Mouse (Mus musculus) midbrain, embryonic 11.5 days (tissue): ENCODE measurements around the gene Arg1. TPM values are rescaled to one million over a fixed set of nuclear protein-coding genes. Genes with fewer than 3 reads are reported as not detected.

Source experiments
- ATAC-seq: fragments of 200-750 bp; cut with Nextera tagmentation; 2 replicates; pipeline ENCODE4 v1.8.0; 2017; ENCODE audit warnings: moderate TSS enrichment, moderate library complexity; ENCODE audit not compliant: low FRiP score
- DNase-seq: peaks from one replicate; pipeline ENCODE4 v3.0.0; 2015; ENCODE audit warnings: low spot score; ENCODE audit errors: missing footprints
- H3K27ac ChIP-seq: fragments of 300-500 bp; sonication (generic); 2 replicates; pipeline ENCODE4 v1.5.1; 2014; ENCODE audit warnings: low read depth, low read length
- H3K27me3 ChIP-seq: fragments of 300-500 bp; sonication (generic); 2 replicates; pipeline ENCODE4 v1.6.1; 2014; ENCODE audit warnings: mild to moderate bottlenecking, low read length, moderate library complexity, mixed read lengths; ENCODE audit not compliant: control insufficient read depth, insufficient read depth
- H3K36me3 ChIP-seq: fragments of 300-500 bp; sonication (generic); 2 replicates; pipeline ENCODE4 v1.6.1; 2014; ENCODE audit warnings: mild to moderate bottlenecking, low read length, moderate library complexity, mixed read lengths; ENCODE audit not compliant: control insufficient read depth, insufficient read depth
- H3K4me1 ChIP-seq: fragments of 300-500 bp; sonication (generic); 2 replicates; pipeline ENCODE4 v1.6.1; 2014; ENCODE audit warnings: low read length; ENCODE audit not compliant: control insufficient read depth, insufficient read depth
- H3K4me2 ChIP-seq: fragments of 300-500 bp; sonication (generic); 2 replicates; pipeline ENCODE4 v1.6.1; 2014; ENCODE audit warnings: mild to moderate bottlenecking, moderate library complexity
- H3K4me3 ChIP-seq: fragments of 300-500 bp; sonication (generic); 2 replicates; pipeline ENCODE4 v1.5.1; 2014; ENCODE audit warnings: low read depth, low read length
- H3K9ac ChIP-seq: fragments of 300-500 bp; sonication (generic); 2 replicates; pipeline ENCODE4 v1.6.1; 2014; ENCODE audit warnings: low read length
- H3K9me3 ChIP-seq: fragments of 300-500 bp; sonication (generic); 2 replicates; pipeline ENCODE4 v1.6.1; 2016; ENCODE audit warnings: low read length; ENCODE audit not compliant: control insufficient read depth
- WGBS: fragments of 180-500 bp; shearing (Covaris S2); extraction: QIAGEN DNeasy Blood & Tissue Kit; methylation state at CpG from one replicate; pipeline ENCODE4 v1.1.7; 2014; 5-methylcytosine and 5-hydroxymethylcytosine counted together
- microRNA-seq: library from miRNA; unstranded; fragments of <30 nt; microRNA quantifications from one replicate; pipeline ENCODE4, GENCODE M21; 2017
- polyA plus RNA-seq: library from polyadenylated mRNA; unstranded; fragments of >200 nt; fragmentation: Nextera tagmentation; extraction: Ambion mirVana; gene quantifications from 2 replicates; pipeline ENCODE4 v1.2.1, GENCODE M21; 2014

Arg1 gene
- polyA plus RNA-seq, 1 experiment from 2014 or later = 1.9 TPM

- Histone ChIP-seq H3K27me3 (no peaks in the 10 kb centered on the region), H3K9ac (no peak overlapping the region), H3K9me3 (no peaks in the 10 kb centered on the region), H3K36me3 (peaks cover 15% of the 10 kb centered on the region), H3K4me1 (no peaks in the 10 kb centered on the region), H3K4me2 (no peak overlapping the region), H3K4me3 (no peak overlapping the region), H3K27ac (no peak overlapping the region)
- ATAC-seq (no peak; the same call in 1 of the 2 replicates), DNase-seq (no peak)
- WGBS = 84% methylated on average over 9 of the region's 9 CpGs
Measured at GRCm38 (mm10) chr10:24886008-24886407, 41.3 kb downstream of the Arg1 start.

DNA sequence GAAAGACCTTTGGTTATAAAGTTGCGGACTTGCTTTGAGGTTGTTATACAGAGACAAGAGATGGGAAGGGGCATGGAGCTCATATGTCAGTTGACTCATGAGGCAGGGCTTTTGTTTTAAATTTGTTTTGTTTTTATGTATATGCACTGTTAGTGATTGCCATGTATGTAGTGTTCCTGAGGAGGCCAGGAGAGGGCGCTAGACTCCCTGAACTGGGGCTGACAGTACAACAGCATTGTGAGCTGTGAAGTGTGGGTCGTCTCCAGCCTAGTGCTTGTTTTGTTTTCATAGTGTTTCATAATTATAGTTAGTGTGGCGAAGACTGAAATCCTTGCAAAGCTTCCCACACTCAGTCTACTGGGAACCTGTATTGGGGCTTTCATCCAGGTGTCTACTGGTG lies 53.7 kb downstream of the Arg1 start:
- H3K27me3 ChIP-seq = no peaks in the 10 kb centered on the region

GRCm38 (mm10) chr10:24869760-24870290 lies 57.5 kb downstream of the Arg1 start, which contains the start of gene Med23:
Gene Med23, plus strand, starts transcription at chr10:24869986.
- Histone ChIP-seq H3K4me3 (peak within 1 kb of the TSS; percentile 89), H3K9me3 (no peaks in the 10 kb centered on the region), H3K4me1 (0 out of 2 replicates have a peak, but pooled peaks cover 2% of the 10 kb centered on the region), H3K9ac (peak within 1 kb of the TSS; percentile 87), H3K27ac (no peak within 1 kb of the TSS), H3K36me3 (peaks cover 4% of the 10 kb centered on the region), H3K27me3 (no peaks in the 10 kb centered on the region), H3K4me2 (peak within 1 kb of the TSS; percentile 50)
- under 1% methylated on average over 36 of the region's 36 CpGs for WGBS
- DNase-seq (peak; percentile 100), ATAC-seq (peak; percentile 99)

More for the DNA sequence above, 53.7 kb downstream of the Arg1 start:
- Histone ChIP-seq H3K9me3 (no peaks in the 10 kb centered on the region), H3K27ac (no peak overlapping the region), H3K4me1 (0 out of 2 replicates have a peak, but pooled peaks cover 2% of the 10 kb centered on the region), H3K36me3 (peaks cover 12% of the 10 kb centered on the region), H3K9ac (no peak overlapping the region), H3K4me2 (no peak overlapping the region), H3K4me3 (no peak overlapping the region)
- 87% methylated on average over 4 of the region's 4 CpGs for WGBS
- DNase-seq = no peak
- no peak for ATAC-seq

Small RNA genes lying within 50 kb of the gene (microRNA-seq; reads per million reads assigned to microRNA genes)
- gene Mir6905 = not detected

Other genes starting within 250 kb of the Arg1 start
- gene Enpp1, start 215.3 kb downstream of the Arg1 start, polyA plus RNA-seq = 1.2 and 1.4 TPM in 2 replicates
- 8.1 and 8.9 TPM in 2 replicates for gene Enpp3, start 84.7 kb downstream of the Arg1 start, polyA plus RNA-seq
- gene Med23, start 57.5 kb downstream of the Arg1 start, polyA plus RNA-seq = 31.2 TPM in 2 replicates